Mouse (Mus musculus) heart, postnatal 36 days (tissue): ENCODE data around the gene Fyttd1. TPM values are rescaled to one million over a fixed set of nuclear protein-coding genes. Genes with fewer than 3 reads are reported as not detected.
"Not testable (repeated sequence)": the region's sequence is repeated elsewhere in the genome, so short reads cannot be mapped to it uniquely, and the experiment has no call there.

ENCODE experiments used
- DNase-seq, 2 experiments: peaks; one replicate each; pipeline ENCODE4 v3.0.0; 2021 to 2022
- intact Hi-C: fragments of 180-260 bp; cut with DNase I; formaldehyde crosslinking; loops from one replicate; pipeline ENCODE4 v1.15.1; 2025
- total RNA-seq, 2 experiments: library from RNA; stranded (reverse); gene quantifications; 2 replicates each; pipeline ENCODE4 v1.2.3; 2021

Gene Fyttd1
- total RNA-seq, 2 experiments from 2014 or later = 98.9 to 101 TPM

DNA sequence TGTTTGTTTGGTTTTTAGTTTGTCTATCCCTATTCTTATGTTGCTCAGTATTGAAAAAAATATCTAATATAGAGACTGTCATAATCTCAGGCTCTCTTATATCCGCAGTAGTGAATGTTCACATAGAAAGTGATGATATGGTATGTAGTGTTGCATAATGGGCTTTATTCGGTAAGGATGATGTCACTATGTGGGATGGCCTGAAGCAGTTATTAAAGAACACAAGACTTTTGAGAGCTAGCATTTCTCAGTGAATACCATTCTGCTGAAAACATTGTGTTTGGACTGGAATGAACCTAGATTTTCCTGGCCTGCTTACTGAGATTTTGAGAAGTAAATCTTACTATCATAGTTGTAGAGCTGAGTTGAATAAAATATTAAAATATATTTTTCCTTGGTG, 60.1 kb downstream of the Fyttd1 start:
- no peak for DNase-seq
- intact Hi-C loops = no loop called here

DNA sequence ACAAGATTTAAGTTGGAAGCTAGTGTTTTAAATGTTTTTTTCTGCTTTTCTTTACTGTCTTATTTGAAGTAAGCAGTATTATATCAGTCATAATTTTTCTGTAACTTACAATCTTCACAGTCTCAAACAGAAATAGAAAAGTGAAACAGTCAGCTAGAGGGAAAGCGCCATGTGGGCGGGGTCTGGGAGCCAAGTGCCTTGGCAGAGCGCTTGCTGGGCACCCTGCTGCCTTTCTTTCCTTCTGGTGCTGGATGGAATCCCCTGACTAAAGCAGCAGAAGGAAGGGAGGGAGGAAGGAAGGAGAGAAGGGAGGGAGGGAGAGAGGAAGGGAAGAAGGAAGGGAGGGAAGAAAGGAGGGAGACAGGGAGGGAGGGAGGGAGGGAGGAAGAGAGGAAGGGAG, 62.0 kb downstream of the Fyttd1 start:
- intact Hi-C loops = not testable (repeated sequence)
- peak; percentile 20 to 39 for DNase-seq

DNA sequence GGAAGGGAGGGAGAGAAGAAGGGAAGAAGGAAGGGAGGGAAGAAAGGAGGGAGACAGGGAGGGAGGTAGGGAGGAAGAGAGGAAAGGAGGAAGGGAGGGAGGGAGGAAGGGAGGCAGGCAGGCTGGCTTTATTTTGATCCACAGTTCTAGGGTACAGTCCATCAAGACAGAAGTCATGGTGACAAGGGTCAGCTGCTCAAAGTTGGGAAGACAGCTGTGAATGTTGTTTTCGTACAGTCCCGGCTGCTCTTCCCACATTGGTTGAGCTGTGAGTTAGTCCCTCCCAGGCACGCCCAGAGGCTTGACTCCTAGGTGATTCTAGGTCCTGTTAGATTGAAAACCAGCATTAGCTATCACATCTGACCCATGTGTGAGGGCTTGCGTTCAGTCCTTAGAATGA, 62.4 kb downstream of the Fyttd1 start:
- intact Hi-C loops, DNase-seq: not testable (repeated sequence)

DNA sequence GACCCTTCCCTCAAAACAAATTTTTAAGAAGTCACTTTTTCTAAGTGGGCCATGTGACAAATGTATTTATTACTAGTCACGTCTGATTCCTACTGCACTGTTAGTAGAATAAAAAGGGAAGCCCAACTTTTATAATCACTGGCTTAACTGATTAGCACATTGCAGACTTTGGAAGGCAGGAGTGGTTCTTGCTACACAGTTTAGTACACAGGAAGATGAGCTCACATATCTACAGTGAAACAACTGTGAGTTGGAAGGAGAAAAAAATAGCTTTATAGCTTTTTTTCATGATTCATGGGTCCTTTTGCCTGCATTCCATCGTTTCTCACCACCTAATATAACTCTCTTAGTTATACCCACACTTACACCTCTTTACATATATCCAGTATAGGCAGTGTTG, 63.9 kb downstream of the Fyttd1 start:
- intact Hi-C loops, DNase-seq: not testable (repeated sequence)

DNA sequence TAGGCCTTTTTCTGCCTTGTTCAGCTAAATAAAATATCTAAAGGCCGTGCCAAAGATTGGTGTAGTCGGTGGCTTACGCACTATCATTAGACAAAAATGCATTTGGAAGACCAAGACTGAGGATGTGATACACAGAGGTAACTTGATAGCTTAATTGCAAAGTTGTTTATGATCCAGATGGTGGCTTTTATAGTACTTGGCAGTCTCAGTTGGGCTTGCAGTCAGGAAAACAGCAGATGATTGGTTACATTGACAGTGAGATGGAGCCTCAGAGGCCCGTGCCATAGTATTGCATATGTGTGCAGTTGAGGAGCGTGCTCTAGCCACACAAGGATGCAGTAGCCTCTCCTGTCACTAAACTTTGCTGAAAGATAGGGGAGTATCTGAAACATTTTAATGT, 65.4 kb downstream of the Fyttd1 start:
- intact Hi-C loops = no loop called here
- DNase-seq = no peak

DNA sequence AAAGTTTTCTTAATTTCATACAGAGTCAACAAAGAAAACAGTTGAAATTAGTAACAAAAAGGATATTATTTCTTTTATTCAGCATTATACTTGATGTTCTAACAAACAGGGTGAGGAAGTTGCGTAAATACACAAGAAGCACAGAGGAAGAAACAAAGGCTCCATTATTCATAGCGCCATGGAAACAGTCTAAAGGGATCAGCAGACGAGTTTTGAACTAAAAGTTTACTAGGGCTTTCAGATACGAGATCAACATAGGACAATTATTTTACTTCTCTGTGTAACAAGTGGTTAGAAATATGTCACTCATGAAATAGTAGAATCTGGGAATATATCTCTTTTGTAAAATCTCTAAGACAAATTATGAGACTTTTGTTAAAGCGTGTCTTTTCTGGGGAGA, 68.1 kb downstream of the Fyttd1 start:
- intact Hi-C loops = loop anchor here (5.0 kb wide), 1 partner anchor 33 kb away; the partner anchor contains the start of gene Lrch3

DNA sequence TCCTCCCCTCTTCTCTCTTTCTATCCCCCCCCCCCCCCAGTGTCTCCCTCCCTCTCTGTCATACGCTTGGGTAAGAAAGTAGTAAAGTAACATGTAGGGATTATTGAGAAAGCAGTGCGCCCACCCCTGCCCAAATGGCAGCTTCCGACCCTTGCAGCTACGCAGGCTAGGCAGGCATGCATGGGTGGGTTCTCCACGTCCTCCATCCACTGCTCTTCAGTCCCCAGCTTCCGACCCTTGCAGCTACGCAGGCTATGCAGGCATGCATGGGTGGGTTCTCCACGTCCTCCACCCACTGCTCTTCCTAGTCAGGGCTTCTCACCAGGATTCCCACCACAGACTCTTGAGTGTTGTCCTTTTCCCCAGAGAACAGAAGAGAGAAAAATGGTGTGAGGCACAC, 70.7 kb downstream of the Fyttd1 start:
- no peak for DNase-seq
- intact Hi-C loops = loop anchor here (5.0 kb wide), 1 partner anchor 36 kb away; the partner anchor contains the start of gene Lrch3

More for the DNA sequence above, 68.1 kb downstream of the Fyttd1 start:
- DNase-seq = no peak

DNA sequence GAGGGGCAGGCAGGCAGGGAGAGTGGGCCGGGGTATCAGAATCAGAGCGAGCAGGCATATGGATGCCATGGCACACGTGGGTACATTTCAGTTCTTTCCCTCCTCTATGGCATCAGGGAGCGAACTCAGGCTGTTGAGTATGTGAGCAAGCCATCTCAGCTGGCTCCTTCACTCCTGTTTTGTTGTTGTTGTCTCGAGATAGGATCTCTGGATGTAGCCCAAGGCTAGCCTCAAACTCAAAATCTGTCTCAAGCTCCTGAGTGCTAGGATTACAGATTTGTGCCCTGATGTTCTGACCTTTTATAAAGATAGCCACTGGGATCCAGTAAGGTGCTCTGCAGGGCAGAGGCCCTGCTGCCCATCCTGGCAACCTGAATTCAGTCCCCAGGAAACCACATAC, 71.4 kb downstream of the Fyttd1 start:
- intact Hi-C loops = loop anchor here (5.0 kb wide), 1 partner anchor 36 kb away; the partner anchor contains the start of gene Lrch3
- no peak for DNase-seq

DNA sequence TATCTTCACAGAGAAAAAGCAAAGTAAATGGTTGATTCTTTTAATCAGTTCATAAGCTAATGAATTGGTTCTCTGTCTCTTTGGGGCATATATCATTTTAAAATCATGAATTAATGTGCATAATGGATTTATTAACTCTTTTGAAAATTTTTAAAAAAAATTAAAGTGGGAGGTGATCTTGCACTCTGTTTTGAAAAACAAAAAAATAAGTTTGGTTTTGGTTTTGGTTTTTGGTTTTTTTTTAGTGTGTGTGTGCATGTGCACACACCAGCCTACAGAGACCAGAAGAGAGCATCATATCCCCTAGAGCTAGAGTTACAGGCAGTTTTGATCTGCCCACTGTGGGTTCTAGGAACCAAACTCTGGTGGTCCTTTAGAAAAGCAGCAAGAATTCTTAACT, 72.0 kb downstream of the Fyttd1 start:
- intact Hi-C loops = loop anchor here (5.0 kb wide), 1 partner anchor 37 kb away; the partner anchor contains the start of gene Lrch3

DNA sequence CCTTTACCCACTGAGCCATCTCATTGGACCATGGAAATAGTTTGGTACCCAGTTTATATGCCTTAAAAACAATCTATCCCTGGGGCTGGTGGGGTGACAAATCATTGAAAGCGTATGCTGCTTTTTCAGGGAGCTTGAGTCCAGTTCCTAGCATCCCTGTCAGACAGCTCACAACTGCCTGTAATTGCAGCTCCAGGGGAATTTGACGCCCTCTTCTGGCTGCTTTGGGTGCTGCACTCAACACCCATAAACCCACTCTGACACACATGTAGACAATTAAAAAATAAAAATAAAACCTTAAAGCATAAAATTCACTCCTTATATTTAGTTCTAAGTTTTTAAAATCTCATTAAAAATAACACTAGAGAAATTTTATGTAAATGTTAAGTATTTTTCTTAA, 73.8 kb downstream of the Fyttd1 start:
- DNase-seq = no peak
- intact Hi-C loops = no loop called here

More for the DNA sequence above, 72.0 kb downstream of the Fyttd1 start:
- no peak for DNase-seq

DNA sequence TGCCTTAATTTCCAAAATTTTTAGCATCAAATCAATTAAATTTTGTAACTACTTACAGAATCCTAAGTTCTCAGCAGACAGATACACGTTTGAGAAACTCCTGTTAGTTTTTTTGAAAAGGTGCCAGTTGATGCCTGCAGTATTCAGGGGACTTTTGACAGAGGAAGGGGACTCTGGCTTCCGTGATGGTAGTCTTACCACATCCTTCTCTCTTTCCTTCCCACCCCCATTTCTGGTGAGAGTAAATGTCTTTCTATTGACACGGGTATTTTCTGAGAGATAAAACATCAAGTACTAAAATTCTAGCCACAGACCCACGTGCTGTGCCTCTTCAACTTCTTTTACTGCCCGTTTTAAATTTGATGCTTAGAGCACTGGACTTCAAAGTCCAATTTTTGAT, 76.5 kb downstream of the Fyttd1 start:
- intact Hi-C loops = no loop called here
- no peak for DNase-seq

DNA sequence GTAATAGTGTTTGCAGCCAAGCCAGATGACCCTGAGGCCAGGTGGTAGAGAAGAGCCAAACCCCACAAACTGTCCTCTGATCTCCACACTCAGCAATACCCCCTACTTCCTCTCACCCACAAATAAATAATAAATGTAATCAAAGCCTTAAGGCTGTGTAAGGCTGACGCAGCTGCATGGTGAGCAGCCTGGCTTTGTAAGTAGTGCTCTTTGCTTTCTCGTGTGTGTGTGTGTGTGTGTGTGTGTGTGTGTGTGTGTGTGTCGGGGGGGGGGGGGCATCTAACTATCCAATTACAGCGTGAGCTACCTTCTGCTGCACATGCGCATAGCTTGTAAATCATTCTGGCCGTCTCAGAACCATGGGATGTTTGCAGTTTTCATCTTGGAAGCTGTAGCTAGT, 77.0 kb downstream of the Fyttd1 start:
- DNase-seq = no peak
- intact Hi-C loops = no loop called here

DNA sequence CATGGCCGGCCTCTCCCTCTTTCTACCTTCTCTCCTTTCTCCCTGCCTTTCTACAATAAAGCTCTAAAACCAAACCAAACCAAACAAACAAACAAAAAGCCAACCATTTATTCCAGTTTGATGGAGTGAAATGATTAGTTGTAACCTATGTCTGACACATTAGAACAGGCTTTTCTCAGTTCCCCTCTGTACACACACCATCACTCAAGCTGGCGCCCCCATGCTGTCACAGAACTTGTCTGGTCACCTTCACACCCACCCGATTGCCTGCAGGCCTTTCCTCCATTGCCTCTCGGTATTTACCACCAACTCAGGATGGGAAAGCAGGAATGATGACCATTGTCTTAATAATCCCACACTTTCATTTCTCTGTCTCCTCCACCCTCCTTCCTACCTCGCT, 79.6 kb downstream of the Fyttd1 start:
- no peak for DNase-seq
- intact Hi-C loops = loop anchor here (2.0 kb wide), 1 partner anchor 14 kb away; no protein-coding TSS in a partner anchor

Other genes starting within 250 kb of the Fyttd1 start
- gene Tnk2, start 233.6 kb upstream of the Fyttd1 start, total RNA-seq = 10 to 100 TPM; 18.0 to 19.8 TPM
- under 1 TPM; 0.06 to 0.57 TPM for gene Muc4, start 141.6 kb upstream of the Fyttd1 start, total RNA-seq
- gene Muc20, start 80.1 kb upstream of the Fyttd1 start, total RNA-seq = under 1 TPM; 0.14 to 0.25 TPM
- gene Smbd1, start 67.0 kb upstream of the Fyttd1 start, total RNA-seq = not detected
- gene Rubcn, start 266 bp downstream of the Fyttd1 start, total RNA-seq = 10 to 100 TPM; 35.1 to 35.9 TPM
- 10 to 100 TPM; 24.6 to 25.4 TPM for gene Lrch3, start 36.6 kb downstream of the Fyttd1 start, total RNA-seq
- under 1 TPM; 0.33 to 0.60 TPM for gene Iqcg, start 178.7 kb downstream of the Fyttd1 start, total RNA-seq
- 100 to 1,000 TPM; 301 to 318 TPM for gene Rpl35a, start 179.0 kb downstream of the Fyttd1 start, total RNA-seq
- gene Lmln, start 185.0 kb downstream of the Fyttd1 start, total RNA-seq = 1 to 10 TPM; 1.8 to 3.2 TPM